Mouse (Mus musculus) inflammation-experienced regulatory T-cells, adult 6 months (primary cell): ENCODE data around the gene Nmt1. TPM values are rescaled to one million over a fixed set of nuclear protein-coding genes. Genes with fewer than 3 reads are reported as not detected.
A peak's percentile ranks its signal among the peaks of the same experiment; 100 is the strongest.

Experiments
- ATAC-seq: one replicate; pipeline ENCODE4 v1.8.0; 2017
- polyA plus RNA-seq, 3 experiments: library from polyadenylated mRNA; unstranded; fragments of 100-300 nt; shearing (Covaris generic); gene quantifications; one replicate each; pipeline ENCODE4 v1.2.1; 2017

The Nmt1 gene
- polyA plus RNA-seq, 3 experiments from 2014 or later: 63.6 to 113 (median 106) TPM

GRCm38 (mm10) chr11:103006286-103007000 lies 21.5 kb upstream of the Nmt1 start:
- ATAC-seq: no peak

GRCm38 (mm10) chr11:103007001-103007340 lies 21.0 kb upstream of the Nmt1 start:
- no peak for ATAC-seq

- no peak for ATAC-seq
Observed at GRCm38 (mm10) chr11:103008558-103008957, 19.4 kb upstream of the Nmt1 start.

GRCm38 (mm10) chr11:103009208-103009607 lies 18.8 kb upstream of the Nmt1 start:
- ATAC-seq: no peak

DNA sequence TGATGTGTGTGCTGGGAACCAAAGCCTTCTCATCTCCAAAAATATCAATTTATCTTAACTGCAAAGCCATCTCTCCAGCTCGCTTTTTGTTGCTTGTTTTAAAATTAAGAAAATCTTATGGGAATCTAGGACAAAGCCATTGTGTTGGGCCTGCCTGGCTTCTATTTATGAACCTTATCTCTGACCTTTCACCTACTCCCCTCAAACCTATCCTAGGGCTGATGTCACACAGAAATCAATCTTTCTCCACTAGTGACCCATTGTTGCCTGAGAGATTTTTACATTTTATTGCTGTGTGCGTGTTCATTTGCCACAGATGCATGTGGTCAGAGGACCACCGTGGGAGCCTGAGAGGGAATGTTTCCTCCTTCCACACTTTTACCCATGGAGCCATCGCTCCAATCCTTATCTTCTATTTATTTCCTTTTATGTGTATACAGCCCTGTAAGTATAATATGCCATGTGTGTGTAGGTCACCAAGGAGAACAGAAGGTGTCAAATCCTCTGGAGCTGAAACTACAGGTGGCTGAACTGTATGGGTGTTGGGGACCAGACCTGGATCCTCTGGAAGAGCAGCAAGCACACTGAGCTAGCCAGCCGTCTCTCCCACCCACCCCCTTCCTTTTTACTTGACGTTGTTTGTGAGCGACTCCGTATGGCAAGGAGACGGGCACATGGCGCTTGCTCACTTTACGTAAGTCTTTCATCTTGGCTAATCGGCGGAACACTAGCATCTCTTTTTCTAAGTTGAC lies 17.4 kb upstream of the Nmt1 start:
- no peak for ATAC-seq

- ATAC-seq: no peak
Observed at GRCm38 (mm10) chr11:103011206-103011497, 16.8 kb upstream of the Nmt1 start.

- peak; percentile 10 for ATAC-seq
Observed at GRCm38 (mm10) chr11:103015881-103016825, 11.8 kb upstream of the Nmt1 start.

DNA sequence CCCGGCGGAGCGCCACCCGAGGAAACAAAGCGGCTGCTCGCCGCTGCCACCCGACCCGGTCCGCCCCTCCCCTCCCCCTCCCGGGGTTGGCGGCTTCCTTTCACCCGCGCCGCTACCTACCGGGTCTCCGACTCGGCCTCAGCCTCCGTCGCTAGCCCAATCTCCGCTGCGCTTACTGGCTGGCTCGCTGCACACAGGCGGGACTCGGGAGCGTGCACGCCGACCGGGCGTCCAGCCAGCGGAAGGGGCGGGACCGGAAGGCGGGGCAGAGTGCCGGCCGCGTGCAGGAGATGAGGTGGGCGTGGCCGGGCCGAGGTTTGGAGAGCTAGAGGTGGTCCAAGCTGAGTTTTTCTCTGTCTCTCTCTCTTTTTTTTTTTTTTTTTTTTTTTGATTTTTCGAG lies 11.1 kb upstream of the Nmt1 start:
- ATAC-seq: peak; percentile 98

DNA sequence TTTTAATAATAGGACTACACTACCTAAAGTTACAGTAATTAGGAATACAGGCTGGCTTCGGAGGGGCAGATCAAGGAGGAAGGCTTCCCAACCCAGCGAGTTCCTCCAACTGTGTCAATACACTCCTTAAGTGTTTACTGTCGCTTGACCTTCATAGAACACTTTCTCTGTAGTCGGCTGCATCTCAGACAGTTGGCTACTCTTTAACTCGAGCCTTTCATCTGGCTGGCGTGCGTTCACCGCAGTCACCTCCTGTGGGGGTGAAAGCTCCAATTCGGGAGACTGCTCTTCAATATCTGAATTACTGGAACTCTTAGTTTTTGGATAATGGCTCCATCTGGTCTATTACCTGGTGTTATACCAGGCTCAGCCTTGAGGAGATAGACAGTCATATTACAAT lies 10.3 kb upstream of the Nmt1 start:
- ATAC-seq: no peak

- ATAC-seq: no peak
Observed at GRCm38 (mm10) chr11:103018860-103019259, 9.1 kb upstream of the Nmt1 start.

GRCm38 (mm10) chr11:103019325-103019724 lies 8.7 kb upstream of the Nmt1 start:
- ATAC-seq: no peak

DNA sequence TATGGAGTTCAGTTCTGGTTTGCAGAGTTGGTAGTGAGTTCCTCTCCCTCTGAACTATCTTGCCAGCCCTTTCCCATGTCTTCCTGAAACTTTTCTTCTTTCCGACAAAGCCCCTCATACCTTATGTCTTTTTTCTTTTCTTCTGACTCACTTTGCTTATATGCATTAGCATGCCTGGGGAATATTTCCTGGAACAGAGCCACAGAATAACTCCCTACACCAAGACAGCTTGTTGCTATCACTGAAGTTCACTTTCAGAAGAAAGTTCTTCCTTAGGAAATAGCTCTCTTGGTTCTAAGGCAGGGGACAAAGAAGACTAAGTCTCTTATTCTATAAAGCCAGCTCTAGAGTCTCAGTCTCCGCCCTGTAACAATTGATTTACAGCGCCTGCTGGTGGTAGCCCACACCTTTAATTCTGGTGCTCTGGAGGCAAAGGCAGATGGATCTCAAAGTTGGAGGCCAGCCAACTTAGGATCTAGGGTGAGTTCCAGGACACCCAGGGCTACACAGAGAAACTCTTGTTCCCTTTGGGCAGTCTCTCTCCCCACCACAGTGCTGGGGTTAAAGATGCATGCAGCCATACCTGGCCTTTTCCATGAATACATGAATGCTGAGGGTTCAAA lies 7.2 kb upstream of the Nmt1 start:
- ATAC-seq: no peak

- ATAC-seq: no peak
Observed at GRCm38 (mm10) chr11:103023974-103024373, 4.0 kb upstream of the Nmt1 start.

DNA sequence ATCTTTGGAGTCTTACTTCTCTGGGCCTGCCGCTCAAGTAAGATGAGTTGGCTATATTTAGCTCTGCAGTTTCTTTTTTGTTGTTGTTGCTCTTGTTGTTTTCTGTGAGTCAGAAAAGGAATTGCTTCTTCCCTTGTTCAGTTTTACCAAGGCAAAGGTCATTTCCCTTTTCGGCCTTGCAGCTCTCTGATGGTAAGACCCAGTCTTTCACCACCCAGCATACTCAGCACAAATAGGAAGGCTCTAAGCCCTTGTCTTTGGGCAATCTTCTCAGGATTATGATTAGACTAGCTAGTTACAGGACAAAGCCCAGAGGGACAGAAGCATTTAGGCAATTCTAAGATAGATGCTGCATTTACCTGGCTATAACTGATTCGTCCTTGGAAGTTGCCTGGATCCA lies 1.1 kb upstream of the Nmt1 start:
- no peak for ATAC-seq

DNA sequence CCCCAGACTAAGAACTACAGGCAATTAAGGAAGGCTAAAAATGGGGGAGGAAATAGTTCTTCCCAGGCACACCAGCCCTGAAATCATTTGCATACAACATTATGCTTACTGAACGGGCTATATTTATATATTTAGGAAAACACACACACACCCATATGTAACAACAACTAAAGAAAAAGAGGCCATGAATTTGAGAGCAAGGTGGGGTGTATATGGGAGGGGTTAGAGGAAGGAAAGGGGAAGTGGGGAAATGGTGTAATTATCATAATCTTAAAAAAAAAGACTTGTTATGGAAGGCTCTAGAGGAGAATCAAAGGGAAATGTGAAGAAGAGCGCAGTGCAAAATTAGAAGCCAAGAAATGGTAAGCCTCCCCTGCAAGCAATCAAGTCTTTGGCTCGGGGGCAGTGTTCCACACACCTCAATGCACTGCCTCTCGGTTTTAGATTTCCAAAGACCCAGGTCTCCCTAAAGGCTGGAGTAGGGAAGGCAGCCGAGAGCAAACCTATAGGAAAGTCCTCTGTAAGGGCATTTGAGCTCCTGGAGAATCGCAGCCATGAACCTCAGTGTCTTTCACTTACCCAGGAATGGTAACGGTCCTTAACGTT lies 317 bp upstream of the Nmt1 start:
- ATAC-seq: peak; percentile 3

- no peak for ATAC-seq
Observed at GRCm38 (mm10) chr11:103033030-103033429, 5.0 kb downstream of the Nmt1 start.

DNA sequence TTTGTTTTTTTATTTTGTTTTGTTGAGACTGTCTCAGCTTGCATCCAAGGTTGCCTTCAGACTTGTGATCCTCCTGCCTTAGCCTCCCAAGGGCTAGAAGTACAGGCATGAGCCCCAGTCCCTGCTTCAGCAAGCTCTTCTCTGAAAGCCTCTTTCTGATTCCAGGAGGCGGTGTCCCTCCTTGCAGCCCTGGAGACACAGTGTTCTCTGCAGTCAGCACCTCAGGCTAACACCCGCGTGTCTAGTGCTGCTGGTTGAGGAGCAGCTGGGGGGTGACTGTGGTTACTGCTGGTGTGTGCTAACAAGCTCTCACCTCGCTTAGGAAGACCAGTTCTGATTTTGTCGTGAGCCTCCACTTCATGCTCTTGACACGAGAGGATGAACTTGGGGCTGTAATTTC lies 7.0 kb downstream of the Nmt1 start:
- ATAC-seq: no peak

- ATAC-seq: no peak
Observed at GRCm38 (mm10) chr11:103036881-103037465, 9.0 kb downstream of the Nmt1 start.

- no peak for ATAC-seq
Observed at GRCm38 (mm10) chr11:103038037-103038436, 10.0 kb downstream of the Nmt1 start.

- ATAC-seq: no peak
Observed at GRCm38 (mm10) chr11:103042828-103043227, 14.8 kb downstream of the Nmt1 start.

- ATAC-seq: no peak
Observed at GRCm38 (mm10) chr11:103043982-103044381, 16.0 kb downstream of the Nmt1 start.

GRCm38 (mm10) chr11:103046286-103046685 lies 18.3 kb downstream of the Nmt1 start:
- ATAC-seq: no peak
